Mouse (Mus musculus) stomach, postnatal 0 days (tissue): ENCODE measurements around the gene Ccnd1.

Source experiments
- CTCF ChIP-seq: IDR thresholded peaks from 2 replicates; pipeline ENCODE4 v1.5.1; 2016; ENCODE audit warnings: antibody characterized with exemption, low read depth, mild to moderate bottlenecking, moderate library complexity
- EP300 ChIP-seq: optimal IDR thresholded peaks from 2 replicates; pipeline ENCODE3; 2016; ENCODE audit warnings: antibody characterized with exemption

DNA sequence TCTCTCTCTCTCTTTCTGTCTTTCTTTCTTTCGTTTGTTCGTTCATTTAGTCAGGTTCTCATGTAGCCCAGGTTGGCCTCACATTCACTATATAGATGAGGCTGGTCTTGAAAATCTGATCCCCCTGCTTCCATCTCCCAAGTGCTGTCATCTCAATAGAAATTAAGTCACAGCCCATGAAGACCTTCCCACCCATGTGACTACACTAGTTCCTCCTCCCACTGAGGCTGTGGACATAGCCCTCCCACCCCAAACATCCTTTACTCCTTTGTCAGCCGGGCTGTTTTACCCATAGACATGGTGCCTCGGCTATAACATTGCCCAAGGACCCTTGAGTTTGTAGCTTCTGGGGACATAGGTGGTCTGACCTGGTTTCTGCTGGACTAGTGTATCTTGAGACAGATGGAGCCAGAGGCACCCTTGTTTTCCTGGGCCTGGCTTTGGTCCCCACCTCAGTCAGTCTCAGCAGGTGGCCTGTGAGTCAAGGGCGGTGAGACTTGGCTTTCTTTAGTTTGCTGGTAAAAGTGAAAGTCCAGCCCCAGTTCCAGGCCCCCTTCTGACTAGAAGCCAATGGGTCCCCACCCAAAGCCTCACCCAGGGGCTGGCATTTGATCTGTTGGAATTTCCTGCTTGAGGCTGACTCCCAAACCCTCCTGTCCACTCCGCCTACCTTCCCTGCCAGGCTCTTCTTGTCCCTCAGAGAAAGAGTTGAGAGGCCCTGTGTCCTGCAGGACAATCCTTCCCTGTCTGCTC lies 42.8 kb upstream of the Ccnd1 start:
- TF ChIP-seq EP300 (no peak), CTCF (no peak)
